Mouse (Mus musculus): ENCODE measurements around the gene Asb5.
"Not testable (repeated sequence)": the region's sequence is repeated elsewhere in the genome, so short reads cannot be mapped to it uniquely, and the experiment has no call there.

Asb5 gene

DNA sequence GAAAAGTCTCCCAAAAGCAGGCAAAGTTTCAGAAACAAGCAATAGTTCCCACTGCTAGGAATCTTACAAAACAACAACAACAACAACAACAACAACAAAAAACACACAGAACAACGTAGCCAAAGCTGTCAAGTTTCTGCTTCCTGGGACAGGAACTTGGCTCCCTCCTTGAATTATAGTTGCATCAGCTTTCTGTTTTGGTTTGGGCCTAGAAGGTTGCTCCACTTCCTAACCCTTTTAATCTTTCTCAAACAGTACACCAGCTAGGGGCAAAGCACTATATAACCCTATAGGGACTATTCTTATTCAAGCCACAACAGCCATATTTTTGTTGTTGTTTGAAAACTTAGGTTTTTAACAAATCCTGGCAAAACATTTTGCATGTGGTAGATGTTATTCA lies 12.0 kb downstream of the Asb5 start:
- no peak for DNase-seq

DNA sequence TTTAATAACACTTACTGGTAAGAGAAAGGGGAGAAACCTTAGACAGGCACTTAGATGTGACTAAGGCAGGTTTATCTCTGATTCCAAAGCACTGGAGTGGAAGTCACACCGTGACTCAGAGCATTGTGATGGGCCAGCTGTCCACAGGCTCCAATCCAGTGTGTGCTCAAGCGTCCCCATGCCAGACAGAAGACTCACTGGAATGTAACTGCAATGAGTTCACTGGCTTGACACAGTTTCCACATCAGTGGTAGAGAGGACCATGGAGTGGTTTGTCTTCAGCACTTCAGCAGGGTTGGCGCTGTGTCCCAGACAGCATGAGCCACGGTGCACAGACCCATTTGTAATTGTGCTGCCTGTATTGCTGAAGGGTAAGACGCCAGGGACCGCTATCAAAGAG lies 19.0 kb downstream of the Asb5 start:
- DNase-seq = no peak

DNA sequence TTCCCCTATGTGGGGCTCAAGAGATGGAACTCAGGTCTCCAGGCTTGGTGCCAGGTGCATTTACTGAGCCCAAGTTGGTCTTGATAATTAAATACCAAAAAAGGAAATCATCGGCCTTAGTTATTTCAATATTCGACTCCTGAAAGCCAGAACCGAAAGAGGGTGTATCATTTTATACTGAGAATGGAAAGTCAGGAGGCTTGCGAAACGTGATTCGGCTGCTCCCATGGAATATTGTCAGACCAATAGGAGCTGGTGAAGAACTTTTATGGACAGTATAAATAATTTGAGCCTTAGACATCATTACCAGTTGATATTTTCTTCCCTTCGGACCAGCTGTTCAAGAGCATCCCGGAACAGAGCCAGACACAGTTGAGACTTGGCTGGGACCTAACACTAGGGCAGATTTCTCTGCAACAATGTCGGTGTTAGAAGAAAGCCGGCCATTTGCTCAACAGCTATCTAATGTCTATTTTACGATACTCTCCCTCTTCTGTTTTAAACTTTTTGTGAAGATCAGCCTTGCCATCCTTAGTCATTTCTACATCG lies 20.7 kb downstream of the Asb5 start:
- DNase-seq = no peak

DNA sequence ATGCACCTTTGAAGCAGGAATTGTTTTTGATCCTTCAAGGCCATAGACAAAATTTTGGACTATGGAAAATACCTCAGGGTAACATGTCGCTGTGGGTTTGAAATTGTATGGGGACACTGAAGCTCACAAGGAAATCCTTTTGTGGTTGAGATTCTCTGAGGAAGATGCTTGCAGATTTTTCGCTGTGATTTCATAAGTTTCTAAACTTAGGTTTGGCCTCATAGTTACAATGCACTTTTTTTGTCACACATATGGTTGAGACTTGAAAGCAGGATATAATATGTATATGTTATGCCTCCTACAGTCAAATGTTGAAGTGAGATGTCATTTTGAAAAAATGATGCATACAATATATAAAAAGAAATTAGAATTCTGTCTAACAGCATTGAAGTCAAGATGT lies 25.5 kb downstream of the Asb5 start:
- no peak for DNase-seq

DNA sequence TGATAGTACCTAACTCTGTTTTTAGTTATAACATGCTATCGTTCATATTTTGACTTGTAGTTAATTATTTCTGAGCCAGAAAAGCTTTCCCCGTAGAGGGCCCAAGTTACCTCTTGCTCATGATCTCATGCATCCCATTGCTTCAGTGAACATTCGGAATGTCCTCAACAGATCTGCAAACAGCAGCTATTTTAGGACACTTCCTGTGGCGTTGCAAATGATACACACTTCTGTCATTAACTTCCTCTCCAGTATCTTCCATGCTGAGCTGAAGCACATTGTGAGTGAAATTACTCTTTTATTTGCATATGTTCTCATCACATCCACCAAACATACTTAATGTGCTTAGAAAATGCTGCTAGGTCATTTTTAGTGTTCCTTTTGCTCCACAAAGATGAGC lies 32.8 kb downstream of the Asb5 start:
- no peak for DNase-seq

DNA sequence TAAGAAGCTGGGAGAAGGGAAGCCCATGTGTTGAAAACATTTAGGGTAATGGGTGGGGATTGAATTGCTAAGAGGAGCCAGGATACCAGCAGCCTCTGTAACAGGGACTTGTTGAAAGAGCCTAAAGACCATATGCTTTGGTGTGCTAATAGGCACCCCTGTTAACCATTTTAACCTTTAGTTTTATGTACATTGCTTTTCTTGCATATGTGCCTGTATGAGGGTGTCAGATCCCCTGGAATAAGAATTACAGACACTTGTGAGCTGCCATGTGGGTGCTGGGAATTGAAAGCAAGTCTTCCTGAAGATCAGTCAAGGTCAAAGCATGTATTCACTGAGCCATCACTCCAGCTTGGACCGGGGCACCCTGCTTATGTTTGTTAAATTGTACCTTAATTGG lies 35.8 kb downstream of the Asb5 start:
- DNase-seq = no peak

DNA sequence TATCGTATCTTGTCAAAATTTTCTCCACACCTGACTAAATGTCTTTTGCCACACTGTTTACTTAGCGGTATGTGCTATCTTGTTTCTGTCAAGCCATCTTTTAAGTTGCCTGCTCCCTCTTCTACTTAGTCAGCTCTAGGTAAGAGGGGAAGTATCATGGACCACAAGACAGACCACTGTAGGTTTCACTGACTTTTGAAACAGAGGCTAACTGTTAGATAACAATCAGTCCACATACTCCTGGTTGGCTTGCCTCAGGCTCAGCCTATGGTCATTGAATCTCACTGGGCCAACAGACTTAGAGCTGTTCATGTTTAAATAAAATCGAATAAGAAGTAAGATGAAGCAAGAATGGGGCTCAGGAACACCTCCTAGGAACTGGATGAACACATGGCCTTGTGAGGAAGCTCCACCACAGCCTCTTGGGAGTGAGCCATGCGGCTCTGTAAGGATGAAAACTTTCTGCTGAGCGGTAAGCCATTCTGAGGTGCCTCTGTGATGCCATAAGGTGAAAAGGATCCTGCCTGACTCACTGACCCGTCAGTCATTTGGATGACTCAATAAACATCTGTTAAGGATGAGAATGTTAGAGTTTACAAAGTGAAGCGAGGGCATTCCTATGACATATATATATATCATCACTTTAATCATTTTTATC lies 36.4 kb downstream of the Asb5 start:
- DNase-seq = no peak

DNA sequence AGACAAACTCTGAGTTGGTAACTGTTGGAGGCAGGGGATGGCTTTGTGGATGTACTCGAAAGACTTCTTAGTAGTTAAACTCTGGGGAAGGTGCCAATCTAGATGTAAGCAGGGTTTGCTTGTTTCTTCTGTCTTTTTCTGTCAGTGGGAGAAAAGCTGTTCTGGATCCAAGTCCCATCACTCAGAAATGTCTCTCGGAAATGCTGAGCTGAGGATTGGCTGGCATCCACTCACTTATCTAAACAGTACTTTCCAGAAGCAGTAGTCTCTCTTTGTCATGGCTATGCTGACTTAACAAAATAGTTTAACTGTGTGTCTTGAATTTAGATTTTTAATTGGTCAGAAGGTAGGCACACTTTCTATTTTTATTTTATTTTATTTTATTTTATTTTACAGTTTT lies 37.8 kb downstream of the Asb5 start:
- DNase-seq = no peak

DNA sequence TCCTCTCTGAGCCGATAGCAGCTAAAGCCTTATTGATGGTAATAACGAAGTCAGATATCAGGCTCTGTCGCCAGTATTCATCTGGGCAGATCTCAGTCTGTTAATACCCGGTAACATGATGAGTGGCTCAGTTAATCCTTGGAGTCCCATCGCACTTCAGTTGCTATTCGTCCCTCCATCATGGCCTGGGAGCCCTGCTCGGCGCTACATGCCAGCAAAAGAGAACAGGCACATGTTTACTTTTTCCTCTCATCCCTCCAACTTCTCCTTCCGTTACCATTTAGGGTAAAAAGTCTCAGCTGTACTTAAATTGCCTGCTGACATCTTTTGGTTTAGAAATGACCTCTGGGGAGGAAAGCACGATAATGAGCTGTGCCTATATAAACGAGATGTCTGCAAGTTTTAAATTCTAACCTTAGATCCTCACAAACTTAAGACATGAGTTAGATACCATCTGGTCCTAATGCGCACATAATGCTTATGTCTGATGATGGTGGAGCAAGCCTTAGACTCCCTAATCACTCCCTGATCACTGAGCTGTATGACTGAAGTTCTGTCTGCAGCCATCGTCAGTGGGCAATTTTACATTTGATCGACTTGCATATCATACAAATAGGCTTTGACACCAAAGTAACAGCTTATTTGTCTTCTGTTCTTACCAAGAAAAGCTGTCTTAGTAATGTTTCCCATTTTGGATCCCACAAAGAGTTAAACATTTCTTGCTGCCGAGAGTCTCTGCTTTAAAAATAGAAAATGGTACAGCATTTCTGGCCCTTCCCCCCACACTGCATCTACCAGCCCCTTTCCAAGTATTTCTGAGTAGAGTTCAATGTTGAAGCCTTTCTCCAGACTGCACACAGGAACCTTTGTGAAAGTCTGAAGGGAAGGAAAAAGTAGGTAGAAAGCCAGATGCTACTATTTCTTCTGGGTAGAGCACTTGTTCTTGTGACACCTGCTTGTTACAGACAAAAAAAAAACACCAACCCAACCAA lies 41.5 kb downstream of the Asb5 start:
- no peak for DNase-seq

DNA sequence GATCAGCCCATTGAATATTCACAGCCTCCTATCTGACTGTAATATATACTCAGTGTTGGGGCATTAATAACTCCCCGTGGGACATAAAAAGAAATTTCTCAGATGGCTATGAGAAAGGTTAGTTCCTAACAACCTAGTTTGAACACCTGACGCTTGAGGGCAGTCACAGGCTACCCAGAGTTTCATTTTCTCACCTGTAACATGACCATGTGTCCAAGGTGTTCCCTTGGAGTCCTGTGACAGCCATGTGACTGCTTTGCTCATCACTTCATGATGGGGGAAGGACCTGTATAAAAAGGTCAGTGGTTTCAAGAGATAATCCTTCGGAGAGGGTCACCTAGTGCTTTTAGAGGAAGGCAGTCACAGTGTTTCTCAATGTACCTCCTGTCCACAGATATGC lies 52.1 kb downstream of the Asb5 start:
- DNase-seq = no peak

DNA sequence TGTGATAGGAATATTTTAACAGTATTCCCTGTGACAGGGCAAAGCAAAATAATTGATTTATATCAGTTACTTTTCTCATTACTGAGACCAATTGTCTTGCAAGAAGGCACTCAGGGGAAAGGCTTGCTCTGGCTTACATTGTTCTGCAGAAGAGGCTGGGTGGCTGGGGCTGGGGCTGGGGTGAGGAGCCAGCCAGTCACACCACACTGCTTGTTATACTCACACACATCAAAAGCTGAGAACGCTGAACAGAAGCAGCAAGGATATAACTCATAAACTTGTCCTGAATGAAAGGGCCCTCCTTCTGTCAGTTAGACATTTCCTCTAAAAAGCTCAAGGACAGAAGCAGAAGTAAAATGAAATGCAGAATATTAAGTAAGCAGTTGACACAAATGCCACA lies 53.5 kb downstream of the Asb5 start:
- DNase-seq = no peak

DNA sequence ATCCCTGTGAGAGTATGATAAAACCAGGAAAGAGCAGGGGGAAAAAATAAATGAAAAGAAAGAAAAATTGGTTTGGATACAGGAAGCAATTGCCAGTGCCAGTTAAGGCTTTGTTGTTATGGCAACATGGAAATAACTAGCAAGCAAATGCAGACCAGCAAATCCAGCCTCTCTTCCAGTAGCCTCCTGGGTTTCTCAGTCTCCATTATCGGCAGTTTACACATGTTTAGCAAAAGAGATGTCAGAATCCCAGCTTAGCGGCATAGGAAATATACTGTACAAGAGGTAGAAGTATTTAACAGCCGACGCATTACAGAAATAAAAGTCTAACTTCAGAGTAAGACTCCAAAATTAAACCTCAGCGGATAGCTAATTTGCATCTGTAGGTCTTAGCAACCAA lies 65.3 kb downstream of the Asb5 start:
- no peak for DNase-seq

DNA sequence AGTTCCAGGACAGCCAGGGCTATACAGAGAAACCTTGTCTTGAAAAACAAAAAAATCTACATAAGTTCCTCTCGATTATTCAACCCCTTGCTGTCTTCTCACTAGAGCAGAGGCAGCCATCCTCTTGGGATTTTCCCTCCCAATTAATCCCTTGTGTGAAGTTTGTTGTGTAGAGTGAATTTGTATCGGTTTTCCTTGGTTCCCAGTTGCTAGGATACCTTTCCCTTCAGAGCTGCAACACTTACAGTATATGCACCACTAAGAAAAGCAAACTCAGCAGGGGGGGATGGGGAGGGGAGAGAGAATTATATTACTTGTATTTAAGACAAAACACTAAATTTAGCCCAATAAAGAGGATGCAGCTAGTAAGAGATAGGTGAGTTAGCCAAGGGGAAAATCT lies 66.7 kb downstream of the Asb5 start:
- no peak for DNase-seq

DNA sequence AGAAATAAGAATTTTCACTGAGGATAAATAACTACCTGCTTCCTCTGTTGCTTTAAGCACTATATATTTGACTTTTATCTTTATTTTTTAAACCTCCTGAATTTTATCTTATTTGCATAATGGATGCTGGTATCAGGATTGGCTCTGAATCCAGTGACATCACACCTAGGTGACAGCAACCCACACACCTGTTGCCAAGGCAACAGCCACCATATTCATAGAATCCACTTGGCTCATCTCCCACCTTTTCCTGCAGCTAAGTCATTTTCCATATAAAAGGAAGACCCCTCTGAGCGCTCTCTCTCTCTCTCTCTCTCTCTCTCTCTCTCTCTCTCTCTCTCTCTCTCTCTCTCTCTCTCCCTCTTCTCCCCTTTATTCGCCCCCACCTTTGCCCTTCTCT lies 67.6 kb downstream of the Asb5 start:
- DNase-seq = no peak

DNA sequence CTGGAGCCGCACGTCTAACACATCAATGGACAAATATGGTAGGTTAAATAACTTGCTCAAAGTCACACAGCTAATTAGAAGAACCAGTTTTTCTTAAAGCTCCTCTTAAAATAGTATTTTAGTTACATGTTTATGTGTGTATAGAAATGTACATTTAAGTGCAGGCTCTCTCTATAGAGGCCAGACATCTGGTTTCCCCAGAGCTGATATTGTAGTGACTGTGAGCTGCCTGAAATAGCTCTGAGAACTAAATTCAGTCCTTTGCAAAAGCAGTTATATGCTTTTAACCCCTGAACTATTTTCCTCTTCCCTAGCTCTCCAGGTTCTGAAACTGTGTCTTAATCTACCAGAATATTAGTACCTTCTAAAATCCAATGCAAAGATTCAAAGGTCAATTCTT lies 68.0 kb downstream of the Asb5 start:
- no peak for DNase-seq

DNA sequence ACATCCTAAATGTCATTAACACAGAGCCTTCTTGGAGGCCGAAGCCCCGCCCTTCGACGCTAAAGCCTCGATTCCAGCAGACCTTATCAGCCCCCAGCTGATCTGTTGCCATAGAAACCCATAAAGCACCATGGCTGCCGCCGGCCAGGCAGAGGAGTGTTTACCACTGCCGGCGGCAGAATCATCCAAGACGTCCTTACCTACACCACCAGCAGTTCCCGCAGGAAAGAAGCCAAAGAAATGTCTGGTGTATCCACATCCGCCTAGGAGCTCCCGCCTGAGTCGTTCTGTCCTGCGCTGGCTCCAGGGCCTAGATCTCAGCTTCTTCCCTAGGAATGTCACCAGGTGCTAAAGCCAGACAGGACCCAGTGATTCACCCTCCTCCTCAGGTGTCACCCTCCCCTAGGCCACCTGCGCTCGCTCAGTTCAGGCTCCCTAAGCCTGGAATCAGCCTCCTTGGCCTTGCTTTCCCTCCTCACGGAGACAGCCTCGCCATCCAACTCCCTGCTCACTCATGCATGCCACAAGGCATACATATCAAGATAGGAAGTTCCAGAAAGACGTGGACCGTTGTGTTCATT lies 71.4 kb downstream of the Asb5 start, which contains the start of gene Spata4:
Gene Spata4 (plus strand): TSS at position 111 of the 581 bp plus-strand sequence.
- DNase-seq = no peak

DNA sequence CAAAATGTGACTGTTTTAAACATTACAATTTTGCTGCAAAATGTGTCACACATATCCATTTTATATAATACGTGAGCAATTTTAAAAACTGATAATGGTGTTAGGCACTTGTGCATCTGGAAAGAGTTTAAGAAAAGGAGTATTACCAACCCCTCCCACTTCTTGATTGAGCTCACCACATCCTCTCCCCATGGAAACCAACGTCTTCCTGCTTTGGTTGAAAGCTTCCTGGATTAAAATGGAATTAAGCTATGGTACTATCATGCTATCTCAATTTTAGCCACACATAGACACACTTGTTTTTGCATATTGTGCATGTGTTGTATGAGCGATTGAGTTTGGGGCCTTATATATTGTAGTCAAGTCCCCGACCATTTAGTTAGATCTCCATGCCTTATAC lies 74.1 kb downstream of the Asb5 start:
- DNase-seq = no peak

DNA sequence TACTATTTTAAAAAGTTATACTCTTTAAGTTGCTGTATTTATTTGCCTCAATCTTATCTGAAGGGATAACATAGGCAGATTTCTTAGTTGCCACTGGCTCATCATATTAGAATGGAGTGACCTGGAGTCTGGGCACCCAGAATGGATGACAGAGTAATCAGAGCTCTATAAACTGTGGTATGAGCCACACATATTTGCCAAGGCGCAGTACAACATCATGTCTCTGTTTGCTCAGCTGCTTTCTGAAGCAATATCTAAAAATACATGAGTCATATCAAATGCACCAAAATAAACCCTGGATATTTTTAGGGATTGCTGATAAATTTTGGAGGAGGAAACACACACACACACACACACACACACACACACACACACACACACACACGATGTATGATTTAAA lies 80.0 kb downstream of the Asb5 start:
- no peak for DNase-seq

DNA sequence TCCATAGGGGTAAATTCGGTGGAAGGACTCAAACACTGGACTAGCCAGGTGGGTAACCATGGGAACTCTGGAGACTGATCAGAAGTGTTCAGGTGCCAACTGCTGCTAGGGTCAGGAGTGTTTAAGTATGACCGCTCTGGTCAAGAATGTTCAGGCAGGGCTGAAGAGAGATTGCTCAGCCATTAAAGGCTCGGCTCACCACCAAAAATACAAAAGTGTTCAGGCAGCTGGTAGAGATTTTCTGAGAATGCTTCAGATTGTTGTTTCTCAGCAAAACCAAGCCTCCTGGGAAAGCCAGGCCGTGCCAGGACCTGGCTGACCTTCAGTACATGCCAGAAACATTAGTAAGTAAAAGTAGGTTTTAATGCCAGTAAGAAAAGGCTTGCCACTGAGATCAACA lies 80.9 kb downstream of the Asb5 start:
- DNase-seq = no peak

DNA sequence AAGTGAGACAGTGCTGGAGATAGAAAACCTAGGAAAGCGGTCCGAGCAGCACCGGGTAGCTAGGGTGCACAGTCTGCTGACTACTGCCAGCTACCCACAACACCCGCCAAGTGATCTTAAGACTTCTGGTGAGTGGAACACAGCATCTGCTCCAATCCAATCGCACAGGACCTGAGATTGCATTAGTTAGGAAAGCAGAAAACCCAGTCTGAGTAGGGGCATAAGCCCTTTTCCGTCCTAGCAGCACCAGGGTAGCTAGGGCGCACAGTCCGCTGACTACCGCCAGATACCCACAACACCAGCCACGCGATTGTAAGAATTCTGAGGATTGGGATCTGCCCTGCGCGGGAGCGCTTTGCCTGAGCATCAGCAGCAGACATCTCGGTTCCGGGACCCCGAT lies 87.3 kb downstream of the Asb5 start:
- DNase-seq = not testable (repeated sequence)

Measured in thymus, postnatal 25 days (tissue).